Mouse (Mus musculus) gastrocnemius, adult 18-20 months (tissue): ENCODE data around the gene Gm10097. TPM values are rescaled to one million over a fixed set of nuclear protein-coding genes. Genes with fewer than 3 reads are reported as not detected.
A peak's percentile ranks its signal among the peaks of the same experiment; 100 is the strongest.

Source experiments
- DNase-seq: peaks from one replicate; pipeline ENCODE4 v3.0.0; 2021; ENCODE audit warnings: low spot score
- total RNA-seq, 2 experiments: library from RNA; stranded (reverse); gene quantifications; 2 replicates each; pipeline ENCODE4 v1.2.3; 2021

The Gm10097 gene
- total RNA-seq, 2 experiments from 2014 or later = 0.16 to 0.88 TPM

- no peak for DNase-seq
These were observed 14.7 kb downstream of the Gm10097 start for GRCm38 (mm10) chr10:5083716-5084115.

DNA sequence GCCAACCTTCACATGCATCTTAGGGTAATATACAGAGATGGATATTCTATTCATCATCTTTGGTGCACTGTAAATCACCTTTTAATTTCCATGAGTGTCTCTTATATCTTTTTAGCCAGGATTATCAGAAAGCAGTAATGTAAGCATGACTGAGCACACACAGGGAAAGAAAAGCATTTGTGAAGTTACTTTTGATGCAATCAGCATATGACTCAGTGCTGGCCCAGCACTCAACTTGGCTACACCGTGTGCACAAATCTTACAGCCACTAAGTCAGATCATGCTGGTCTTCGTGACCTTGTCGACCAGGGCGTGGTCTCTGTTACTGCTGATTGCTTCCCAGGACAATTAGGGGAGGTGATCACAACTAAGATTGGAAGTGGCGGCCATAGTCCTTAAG, 16.8 kb downstream of the Gm10097 start:
- DNase-seq = no peak

- DNase-seq = no peak
These were observed 17.3 kb downstream of the Gm10097 start for GRCm38 (mm10) chr10:5086329-5086728.

DNA sequence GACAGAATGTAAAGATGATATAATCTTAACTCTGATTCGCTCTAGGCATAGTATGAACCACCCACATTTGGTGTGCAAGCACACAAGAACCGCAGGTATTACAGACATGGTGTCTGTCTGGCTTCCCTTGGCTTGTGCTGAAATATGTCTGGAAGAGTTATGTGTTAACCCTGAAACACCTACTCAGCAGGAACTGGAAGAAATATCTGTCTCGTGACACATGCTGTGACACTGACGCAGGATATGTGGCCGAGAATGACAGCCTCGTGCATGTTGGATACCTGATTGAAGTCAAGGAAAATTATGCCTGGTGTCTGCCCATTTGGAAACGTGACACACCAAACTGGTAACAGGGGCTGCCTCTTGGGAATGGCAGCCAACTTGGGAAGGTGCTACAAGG, 18.3 kb downstream of the Gm10097 start:
- DNase-seq = no peak

DNA sequence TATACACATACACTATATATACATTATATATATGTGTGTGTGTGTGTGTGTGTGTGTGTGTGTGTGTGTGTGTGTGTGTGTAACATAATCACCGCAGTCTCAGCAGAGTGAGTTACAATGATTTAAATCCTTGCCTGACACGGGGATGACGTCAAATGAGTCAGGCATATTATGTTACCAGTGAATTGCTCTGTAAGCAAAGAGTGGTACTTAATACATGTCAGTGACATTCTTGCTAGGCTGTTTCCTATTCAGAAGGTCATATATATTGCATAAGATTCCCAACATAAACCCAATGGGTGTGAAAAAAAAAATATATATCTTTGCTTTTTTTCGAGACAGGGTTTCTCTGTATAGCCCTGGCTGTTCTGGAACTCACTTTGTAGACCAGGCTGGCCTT, 20.1 kb downstream of the Gm10097 start:
- no peak for DNase-seq

DNA sequence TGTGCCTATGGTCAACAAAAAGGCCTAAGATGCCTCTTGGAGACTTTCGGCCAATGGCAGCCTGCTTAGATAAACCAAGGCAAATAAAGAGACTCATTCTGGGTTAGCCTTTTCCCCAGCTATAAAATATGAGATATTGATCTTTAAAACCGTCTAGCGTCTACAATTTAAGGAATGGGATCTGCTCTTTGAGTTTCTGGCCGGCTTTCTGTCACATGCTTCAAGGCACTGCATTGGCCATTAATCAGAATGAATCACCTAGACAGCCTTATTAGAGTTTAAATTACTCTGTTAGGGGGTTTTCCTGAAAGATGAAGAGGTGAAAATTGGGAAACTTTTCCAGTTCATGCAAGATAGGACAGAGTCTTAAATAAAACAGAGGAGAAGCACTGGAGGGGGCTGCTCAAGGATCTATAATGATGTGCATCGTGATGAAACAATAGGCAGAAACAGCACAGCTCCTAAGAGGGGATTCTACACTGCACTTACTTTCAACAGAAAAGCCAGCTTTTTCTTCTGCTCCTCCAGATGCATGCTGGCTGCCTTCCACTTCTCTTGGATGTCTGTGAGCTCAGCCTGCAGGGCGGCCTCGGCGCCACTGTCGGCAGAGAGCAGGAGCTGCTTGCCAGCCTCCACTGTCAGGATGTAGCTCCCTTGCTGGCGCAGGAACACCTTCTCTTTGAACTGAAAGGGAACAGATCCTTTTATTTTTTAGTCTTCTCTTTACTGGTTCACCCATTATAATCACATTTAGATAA, 28.2 kb downstream of the Gm10097 start:
- peak; percentile 51 for DNase-seq

- DNase-seq = no peak
These were observed 28.8 kb downstream of the Gm10097 start for GRCm38 (mm10) chr10:5097754-5098137.

DNA sequence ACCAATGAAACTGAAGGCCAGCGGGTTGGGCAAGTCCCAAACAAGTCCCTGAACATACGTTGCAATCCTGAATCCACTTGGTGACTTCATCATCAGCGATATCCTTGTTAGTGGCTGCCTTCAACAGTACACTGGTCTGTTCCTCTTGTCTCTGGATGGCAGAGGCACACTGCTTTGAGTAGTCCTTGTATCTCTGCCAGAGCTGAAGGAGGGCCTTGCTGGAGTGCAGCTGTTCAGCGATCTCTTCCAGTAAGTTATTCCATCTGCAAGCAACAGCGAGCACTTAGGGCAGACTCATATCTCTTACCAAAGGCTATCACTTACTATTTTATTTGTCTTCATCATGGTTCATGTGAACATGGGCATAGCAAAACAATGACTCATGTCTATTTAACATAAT, 41.8 kb downstream of the Gm10097 start:
- DNase-seq = peak; percentile 49

- DNase-seq = no peak
These were observed 47.2 kb downstream of the Gm10097 start for GRCm38 (mm10) chr10:5116155-5116554.

DNA sequence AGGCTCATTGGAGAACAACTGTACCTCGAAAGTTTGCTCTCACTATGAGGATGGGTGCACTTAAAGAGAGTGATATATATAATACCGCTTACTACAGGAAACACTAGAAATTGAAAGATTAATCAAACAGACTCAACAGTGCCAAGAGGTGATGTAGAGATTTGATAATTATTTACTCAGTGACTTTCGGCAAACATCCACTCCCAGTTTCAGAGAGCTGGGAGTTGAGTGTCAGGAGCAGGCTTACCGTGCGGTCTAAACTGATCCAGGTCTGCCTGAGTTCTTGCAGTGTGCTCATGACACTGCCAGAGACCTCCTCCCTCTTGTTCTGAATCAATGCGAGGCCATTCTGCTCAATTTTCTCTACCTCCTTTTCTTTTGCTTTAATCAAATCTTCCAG, 47.7 kb downstream of the Gm10097 start:
- DNase-seq = no peak
